Mouse (Mus musculus): ENCODE data around the gene Trak1. TPM values are rescaled to one million over a fixed set of nuclear protein-coding genes. Genes with fewer than 3 reads are reported as not detected.
A peak's percentile ranks its signal among the peaks of the same experiment; 100 is the strongest.

Gene Trak1
- polyA plus RNA-seq, 1 experiment from 2014 or later = 41.6 TPM

DNA sequence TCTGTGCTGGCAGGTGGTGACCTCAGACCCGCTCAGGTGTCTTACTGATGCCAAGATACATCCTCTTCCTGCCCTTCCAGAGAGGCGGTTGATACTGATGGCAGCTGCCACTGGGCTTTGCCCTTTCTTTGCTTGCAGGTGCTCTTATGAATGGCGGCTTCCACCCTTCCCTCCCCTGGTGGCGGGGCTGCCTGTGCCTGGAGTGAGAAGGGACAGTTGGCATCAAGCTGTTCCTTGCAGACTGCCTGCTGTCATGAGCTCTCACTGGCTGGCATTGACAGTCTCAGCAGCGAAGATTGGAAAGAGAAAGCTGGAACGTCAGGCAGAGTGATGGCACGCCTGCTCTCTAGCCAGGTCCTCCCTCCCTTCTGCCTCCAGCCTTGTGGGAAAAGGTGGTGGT lies 101.5 kb downstream of the Trak1 start:
- Histone ChIP-seq H3K4me1 (peaks cover 31% of the 10 kb centered on the region), H3K27me3 (no peaks in the 10 kb centered on the region), H3K36me3 (peaks cover 5% of the 10 kb centered on the region; the same call in 1 of the 2 replicates), H3K4me3 (no peak overlapping the region), H3K9me3 (replicated peaks) (no peaks in the 10 kb centered on the region), H3K9ac (no peak overlapping the region), H3K27ac (peak overlapping the region; percentile 60), H3K4me2 (replicated peaks) (no peak overlapping the region)
- peak; percentile 3; the same call in 1 of the 2 replicates for ATAC-seq (ENCODE audit: low FRiP score)
- WGBS = 65% methylated on average over 7 of the region's 7 CpGs

DNA sequence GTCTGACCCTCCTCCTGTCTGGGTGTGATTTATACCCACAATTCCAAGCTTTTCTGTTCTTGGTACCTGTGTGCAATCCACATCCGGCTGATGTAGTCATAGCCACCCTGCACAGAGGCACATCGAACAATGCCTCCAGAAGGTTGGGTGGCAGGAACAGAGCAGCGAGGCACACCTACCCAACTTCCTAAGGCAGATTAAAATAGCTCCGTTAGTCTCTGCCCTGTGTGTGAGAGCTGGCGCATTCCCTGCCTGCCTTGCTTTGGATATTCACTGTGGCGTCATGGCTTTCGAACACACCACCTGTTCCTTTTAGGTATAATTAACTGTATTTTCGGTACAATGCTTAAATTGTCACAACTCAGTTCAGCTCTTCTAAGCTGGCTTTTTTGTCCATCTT lies 103.3 kb downstream of the Trak1 start:
- H3K4me1 ChIP-seq = peaks cover 37% of the 10 kb centered on the region
- no peak overlapping the region for H3K4me3 ChIP-seq

DNA sequence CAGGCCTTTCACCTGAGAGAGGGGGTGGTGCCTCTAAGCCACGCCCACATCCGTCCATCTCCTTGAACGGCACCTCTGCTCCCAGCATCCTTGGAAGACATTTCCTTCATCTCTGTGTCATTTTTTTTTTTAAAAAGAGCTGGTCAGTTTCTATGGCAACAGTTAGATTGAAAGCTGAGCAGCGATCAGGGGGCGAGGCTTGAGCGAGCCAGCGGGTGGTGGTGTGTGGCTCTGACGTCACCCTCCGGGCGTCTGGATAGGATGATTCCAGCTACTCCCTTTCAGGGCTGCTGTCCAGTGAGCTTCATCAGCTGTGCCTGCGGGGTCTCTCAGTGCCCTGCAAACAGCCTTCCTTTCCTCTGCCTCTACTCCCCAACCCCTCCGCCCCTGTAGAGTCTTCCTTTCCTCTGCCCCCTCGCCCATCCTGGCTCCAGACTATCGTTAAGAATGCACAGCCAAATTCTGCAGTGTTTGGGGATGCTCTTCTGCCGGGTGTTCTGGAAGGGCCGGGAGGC lies 105.9 kb downstream of the Trak1 start:
- no peaks in the 10 kb centered on the region for H3K9me3 ChIP-seq (replicated peaks)
- peak overlapping the region; percentile 60 for H3K9ac ChIP-seq
- ATAC-seq (ENCODE audit: low FRiP score) = peak; percentile 93
- H3K27ac ChIP-seq = peak overlapping the region; percentile 90
- no peaks in the 10 kb centered on the region for H3K27me3 ChIP-seq
- peak overlapping the region; percentile 35 for H3K4me3 ChIP-seq
- H3K4me2 ChIP-seq (replicated peaks) = peak overlapping the region; percentile 48
- 22% methylated on average over 16 of the region's 16 CpGs for WGBS
- H3K4me1 ChIP-seq = peaks cover 29% of the 10 kb centered on the region
- H3K36me3 ChIP-seq = no peaks in the 10 kb centered on the region

More for the DNA sequence above, 103.3 kb downstream of the Trak1 start:
- H3K27ac ChIP-seq = no peak overlapping the region
- H3K9ac ChIP-seq = no peak overlapping the region
- no peak overlapping the region for H3K4me2 ChIP-seq (replicated peaks)
- no peaks in the 10 kb centered on the region; the same call in 1 of the 2 replicates for H3K36me3 ChIP-seq
- no peak for ATAC-seq (ENCODE audit: low FRiP score)
- 92% methylated on average over 8 of the region's 8 CpGs for WGBS
- no peaks in the 10 kb centered on the region for H3K27me3 ChIP-seq
- H3K9me3 ChIP-seq (replicated peaks) = no peaks in the 10 kb centered on the region

DNA sequence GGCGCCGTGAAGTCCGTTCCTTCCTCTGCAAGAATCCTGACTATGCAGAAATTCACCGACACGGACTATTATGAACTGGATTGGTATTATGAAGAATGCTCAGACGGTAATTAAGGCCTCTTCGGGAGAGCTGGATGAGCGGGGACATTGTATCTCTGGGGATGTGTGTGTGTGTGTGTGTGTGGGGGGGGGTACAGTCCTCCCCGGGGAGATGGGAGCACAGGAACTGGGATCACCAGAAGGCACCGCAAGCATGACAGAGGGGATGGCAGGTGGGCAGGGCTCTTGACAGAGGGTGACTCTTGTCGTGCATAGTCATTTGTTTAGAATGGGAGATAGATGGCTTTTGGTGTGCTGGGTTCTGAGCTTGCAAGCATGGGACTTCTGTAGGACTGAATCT lies 106.4 kb downstream of the Trak1 start:
- no peaks in the 10 kb centered on the region for H3K9me3 ChIP-seq (replicated peaks)
- H3K36me3 ChIP-seq = no peaks in the 10 kb centered on the region
- peak overlapping the region; percentile 90 for H3K27ac ChIP-seq
- H3K9ac ChIP-seq = peak overlapping the region; percentile 60
- WGBS = 63% methylated on average over 11 of the region's 11 CpGs
- peak overlapping the region; percentile 35 for H3K4me3 ChIP-seq
- H3K27me3 ChIP-seq = no peaks in the 10 kb centered on the region
- H3K4me2 ChIP-seq (replicated peaks) = peak overlapping the region; percentile 48
- ATAC-seq (ENCODE audit: low FRiP score) = peak; percentile 69
- H3K4me1 ChIP-seq = peaks cover 24% of the 10 kb centered on the region

DNA sequence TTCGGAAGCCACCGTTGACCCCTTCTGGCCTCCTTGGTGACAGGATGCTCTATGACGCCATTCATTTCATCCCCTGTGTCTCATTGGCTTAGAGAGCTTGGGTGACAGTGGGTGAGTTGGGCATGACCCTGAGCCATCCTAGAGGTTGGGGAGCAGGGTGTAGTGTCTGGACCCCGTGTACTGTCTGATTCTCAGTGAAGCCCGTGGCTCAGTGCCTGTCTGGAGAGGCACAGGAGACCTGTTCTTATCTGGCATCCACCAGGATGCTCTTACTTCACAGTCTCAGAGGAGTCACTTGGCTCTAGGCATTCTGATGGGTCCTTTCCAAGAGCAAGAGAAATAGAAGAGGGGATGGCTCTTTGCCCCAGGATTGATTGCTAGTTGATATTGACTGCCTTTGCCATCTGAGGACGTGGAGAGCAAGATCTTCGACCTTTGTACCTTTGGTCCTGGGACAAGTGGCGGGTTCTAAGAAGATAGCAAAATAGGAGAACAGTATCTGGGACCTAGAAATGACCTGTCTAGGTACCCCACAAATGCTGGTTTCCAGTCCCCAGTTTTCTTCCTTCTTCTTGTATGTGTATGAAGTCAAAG lies 107.9 kb downstream of the Trak1 start:
- Histone ChIP-seq H3K36me3 (no peaks in the 10 kb centered on the region), H3K4me2 (replicated peaks) (peak overlapping the region; percentile 48; the same call in 1 of the 2 replicates), H3K9ac (no peak overlapping the region), H3K4me3 (no peak overlapping the region), H3K27ac (no peak overlapping the region), H3K9me3 (replicated peaks) (no peaks in the 10 kb centered on the region), H3K4me1 (peaks cover 20% of the 10 kb centered on the region), H3K27me3 (no peaks in the 10 kb centered on the region)
- WGBS = 96% methylated on average over 8 of the region's 8 CpGs
- no peak for ATAC-seq (ENCODE audit: low FRiP score)

- Histone ChIP-seq H3K27ac (no peak overlapping the region), H3K36me3 (no peaks in the 10 kb centered on the region), H3K27me3 (no peaks in the 10 kb centered on the region), H3K4me2 (replicated peaks) (no peak overlapping the region), H3K9ac (no peak overlapping the region), H3K4me3 (no peak overlapping the region), H3K9me3 (replicated peaks) (no peaks in the 10 kb centered on the region), H3K4me1 (peaks cover 20% of the 10 kb centered on the region)
- ATAC-seq (ENCODE audit: low FRiP score) = no peak
- WGBS = 95% methylated on average over 4 of the region's 4 CpGs
These were observed 108.5 kb downstream of the Trak1 start for GRCm38 (mm10) chr9:121405792-121406191.

- Histone ChIP-seq H3K27me3 (no peaks in the 10 kb centered on the region), H3K4me1 (no peaks in the 10 kb centered on the region), H3K27ac (no peak overlapping the region), H3K9ac (no peak overlapping the region), H3K9me3 (replicated peaks) (no peaks in the 10 kb centered on the region), H3K4me2 (replicated peaks) (no peak overlapping the region), H3K36me3 (peaks cover 7% of the 10 kb centered on the region; the same call in 1 of the 2 replicates), H3K4me3 (no peak overlapping the region)
- WGBS = 94% methylated on average over 12 of the region's 12 CpGs
- ATAC-seq (ENCODE audit: low FRiP score) = no peak
These were observed 116.9 kb downstream of the Trak1 start for GRCm38 (mm10) chr9:121414237-121414636.

GRCm38 (mm10) chr9:121415626-121416241 lies 118.4 kb downstream of the Trak1 start:
- H3K9ac ChIP-seq = no peak overlapping the region
- H3K4me1 ChIP-seq = no peaks in the 10 kb centered on the region
- no peak overlapping the region for H3K27ac ChIP-seq
- H3K4me2 ChIP-seq (replicated peaks) = no peak overlapping the region
- no peaks in the 10 kb centered on the region for H3K9me3 ChIP-seq (replicated peaks)
- no peak overlapping the region for H3K4me3 ChIP-seq
- no peak for ATAC-seq (ENCODE audit: low FRiP score)
- H3K27me3 ChIP-seq = no peaks in the 10 kb centered on the region
- peaks cover 7% of the 10 kb centered on the region; the same call in 1 of the 2 replicates for H3K36me3 ChIP-seq
- 89% methylated on average over 19 of the region's 19 CpGs for whole genome bisulfite sequencing

DNA sequence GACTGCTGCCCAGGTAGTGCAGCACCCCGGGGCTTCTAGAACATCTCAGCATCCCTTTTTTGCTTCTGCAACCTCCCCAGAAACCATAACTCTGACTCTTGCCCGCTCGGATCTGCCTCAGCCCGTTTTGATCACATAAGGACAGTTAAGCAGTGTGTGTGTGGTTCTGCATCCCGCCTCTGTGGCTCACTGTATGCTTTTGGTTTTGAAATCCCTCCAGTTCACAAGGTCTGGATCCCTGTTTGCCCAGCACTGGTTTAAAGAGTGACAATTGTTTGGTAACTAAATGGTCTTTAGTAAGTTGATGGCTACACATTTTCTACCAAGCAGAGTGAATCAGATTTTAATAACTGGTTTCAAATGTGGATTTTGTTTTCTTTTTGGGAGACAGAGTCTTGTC lies 119.2 kb downstream of the Trak1 start:
- H3K9ac ChIP-seq = no peak overlapping the region
- 96% methylated on average over 5 of the region's 5 CpGs for WGBS
- H3K27ac ChIP-seq = no peak overlapping the region
- no peaks in the 10 kb centered on the region for H3K4me1 ChIP-seq
- ATAC-seq (ENCODE audit: low FRiP score) = no peak
- no peaks in the 10 kb centered on the region for H3K9me3 ChIP-seq (replicated peaks)
- H3K4me2 ChIP-seq (replicated peaks) = no peak overlapping the region
- peaks cover 7% of the 10 kb centered on the region; the same call in 1 of the 2 replicates for H3K36me3 ChIP-seq
- H3K4me3 ChIP-seq = no peak overlapping the region
- H3K27me3 ChIP-seq = no peaks in the 10 kb centered on the region

DNA sequence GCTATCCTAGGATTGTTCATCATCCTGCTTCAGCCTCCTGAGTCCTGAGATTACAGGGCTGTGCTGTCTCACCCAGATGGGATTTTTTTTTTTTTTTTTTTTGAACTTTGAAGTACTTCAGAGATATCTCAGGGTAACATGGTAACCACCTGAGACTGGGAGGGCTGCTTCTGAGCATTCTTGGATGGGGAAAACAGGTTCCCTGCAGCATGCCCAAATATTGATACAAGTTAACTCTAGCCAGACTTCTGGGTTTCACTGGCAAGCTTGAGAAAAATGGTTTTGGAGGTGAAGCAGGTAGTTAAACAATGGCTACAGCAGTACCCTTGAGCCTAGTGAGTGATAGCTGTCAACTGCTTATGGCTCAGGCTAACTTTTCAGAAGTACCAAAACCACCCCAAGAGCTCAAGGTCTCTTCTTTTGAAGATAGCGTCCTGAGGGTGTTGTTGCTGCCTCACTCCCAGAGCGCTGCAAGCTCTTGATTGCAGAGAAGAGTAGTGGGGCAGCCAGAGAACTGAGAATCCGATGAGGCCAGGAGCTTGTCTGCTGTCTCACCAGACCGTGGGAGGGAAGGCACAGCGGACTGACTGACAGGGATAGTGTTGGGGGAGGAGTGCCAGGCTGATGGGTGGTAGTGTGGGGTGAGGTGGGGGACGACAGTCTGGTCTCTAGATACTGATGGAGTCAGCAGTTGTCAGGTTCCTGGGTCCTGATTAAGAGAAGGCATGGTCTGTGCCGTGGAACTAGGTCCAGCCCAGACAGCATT lies 119.8 kb downstream of the Trak1 start:
- Histone ChIP-seq H3K4me2 (replicated peaks) (no peak overlapping the region), H3K4me1 (no peaks in the 10 kb centered on the region), H3K36me3 (peaks cover 7% of the 10 kb centered on the region; the same call in 1 of the 2 replicates), H3K27ac (no peak overlapping the region), H3K4me3 (no peak overlapping the region), H3K9ac (no peak overlapping the region), H3K9me3 (replicated peaks) (no peaks in the 10 kb centered on the region), H3K27me3 (no peaks in the 10 kb centered on the region)
- no peak for ATAC-seq (ENCODE audit: low FRiP score)
- WGBS = 88% methylated on average over 7 of the region's 7 CpGs

- H3K27me3 ChIP-seq = no peaks in the 10 kb centered on the region
- no peaks in the 10 kb centered on the region for H3K9me3 ChIP-seq (replicated peaks)
- no peak overlapping the region for H3K27ac ChIP-seq
- H3K9ac ChIP-seq = no peak overlapping the region
- 0 out of 2 replicates have a peak, but pooled peaks cover 2% of the 10 kb centered on the region for H3K36me3 ChIP-seq
- ATAC-seq (ENCODE audit: low FRiP score) = no peak
- no peak overlapping the region for H3K4me2 ChIP-seq (replicated peaks)
- H3K4me1 ChIP-seq = no peaks in the 10 kb centered on the region
- no peak overlapping the region for H3K4me3 ChIP-seq
- 93% methylated on average over 3 of the region's 3 CpGs for WGBS
These were observed 121.7 kb downstream of the Trak1 start for GRCm38 (mm10) chr9:121419011-121419410.

DNA sequence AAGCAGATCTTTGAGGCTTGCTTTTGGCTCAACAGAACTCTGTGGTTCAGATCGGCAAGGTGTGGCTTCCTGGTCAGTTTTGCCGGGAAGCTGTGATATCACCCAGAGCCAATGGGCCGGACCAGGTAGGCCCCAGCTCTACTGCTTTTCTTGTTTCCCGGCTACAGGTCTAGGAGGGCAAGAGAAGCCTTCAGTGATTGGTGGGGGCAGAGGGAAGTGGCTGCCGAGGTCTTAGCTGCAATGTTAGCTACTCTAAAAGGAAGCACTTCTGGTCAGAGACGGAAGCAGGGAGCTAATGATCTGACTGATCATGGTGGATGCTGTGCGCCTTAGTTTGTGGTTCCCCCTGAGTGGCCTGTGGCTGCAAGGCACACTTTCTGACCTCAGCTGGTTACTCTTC lies 122.3 kb downstream of the Trak1 start:
- no peaks in the 10 kb centered on the region for H3K4me1 ChIP-seq
- WGBS = 82% methylated on average over 7 of the region's 7 CpGs
- H3K9ac ChIP-seq = no peak overlapping the region

More for the DNA sequence above, 122.3 kb downstream of the Trak1 start:
- no peaks in the 10 kb centered on the region for H3K36me3 ChIP-seq
- no peak overlapping the region for H3K4me3 ChIP-seq
- no peaks in the 10 kb centered on the region for H3K27me3 ChIP-seq
- no peak overlapping the region for H3K27ac ChIP-seq
- H3K9me3 ChIP-seq (replicated peaks) = no peaks in the 10 kb centered on the region
- no peak overlapping the region for H3K4me2 ChIP-seq (replicated peaks)
- no peak for ATAC-seq (ENCODE audit: low FRiP score)
